Mouse (Mus musculus) regulatory T cell (primary cell): ENCODE measurements around the gene Nap1l1.
"Not testable (repeated sequence)": the region's sequence is repeated elsewhere in the genome, so short reads cannot be mapped to it uniquely, and the experiment has no call there.

Experiments used
- in situ Hi-C: fragments of 300-600 bp; cut with MboI, MseI; formaldehyde crosslinking; loops from one replicate; pipeline ENCODE4 v1.15.1; 2025; ENCODE audit warnings: high pct_unique_total_duplicates

Gene Nap1l1

GRCm38 (mm10) chr10:111476989-111477510 lies 4.0 kb downstream of the Nap1l1 start:
- in situ Hi-C loops = loop anchor here (10.0 kb wide), 1 partner anchor 252 kb away; no protein-coding TSS in a partner anchor

- in situ Hi-C loops = loop anchor here (10.0 kb wide), 1 partner anchor 255 kb away; no protein-coding TSS in a partner anchor
Observed at GRCm38 (mm10) chr10:111479599-111479998, 6.6 kb downstream of the Nap1l1 start.

GRCm38 (mm10) chr10:111482654-111483053 lies 9.6 kb downstream of the Nap1l1 start:
- in situ Hi-C loops = no loop called here

- in situ Hi-C loops = no loop called here
Observed at GRCm38 (mm10) chr10:111484079-111484478, 11.1 kb downstream of the Nap1l1 start.

- in situ Hi-C loops = no loop called here
Observed at GRCm38 (mm10) chr10:111488793-111489192, 15.8 kb downstream of the Nap1l1 start.

GRCm38 (mm10) chr10:111490079-111490478 lies 17.1 kb downstream of the Nap1l1 start:
- in situ Hi-C loops = not testable (repeated sequence)

- in situ Hi-C loops = no loop called here
Observed at GRCm38 (mm10) chr10:111495888-111496287, 22.9 kb downstream of the Nap1l1 start.

GRCm38 (mm10) chr10:111499892-111500291 lies 26.9 kb downstream of the Nap1l1 start:
- in situ Hi-C loops = loop anchor here (5.0 kb wide), 1 partner anchor 462 kb away; no protein-coding TSS in a partner anchor

- in situ Hi-C loops = loop anchor here (5.0 kb wide), 1 partner anchor 459 kb away; no protein-coding TSS in a partner anchor
Observed at GRCm38 (mm10) chr10:111503071-111503470, 30.0 kb downstream of the Nap1l1 start.

- in situ Hi-C loops = loop anchor here (5.0 kb wide), 1 partner anchor 459 kb away; no protein-coding TSS in a partner anchor
Observed at GRCm38 (mm10) chr10:111503716-111504115, 30.7 kb downstream of the Nap1l1 start.

GRCm38 (mm10) chr10:111504606-111505005 lies 31.6 kb downstream of the Nap1l1 start:
- in situ Hi-C loops = loop anchor here (5.0 kb wide), 3 partner anchors 278 to 458 kb away; no protein-coding TSS in a partner anchor

GRCm38 (mm10) chr10:111505406-111505805 lies 32.4 kb downstream of the Nap1l1 start:
- in situ Hi-C loops = loop anchor here (5.0 kb wide), 2 partner anchors 277 to 417 kb away; no protein-coding TSS in a partner anchor

- in situ Hi-C loops = loop anchor here (5.0 kb wide), 2 partner anchors 276 to 416 kb away; no protein-coding TSS in a partner anchor
Observed at GRCm38 (mm10) chr10:111506101-111506925, 33.3 kb downstream of the Nap1l1 start, which contains the start of gene Phlda1. Phlda1 (plus strand) TSS chr10:111506286.

GRCm38 (mm10) chr10:111506926-111507459 lies 34.0 kb downstream of the Nap1l1 start:
- in situ Hi-C loops = loop anchor here (5.0 kb wide), 2 partner anchors 275 to 415 kb away; no protein-coding TSS in a partner anchor

GRCm38 (mm10) chr10:111507460-111508211 lies 34.6 kb downstream of the Nap1l1 start:
- in situ Hi-C loops = loop anchor here (5.0 kb wide), 2 partner anchors 275 to 415 kb away; no protein-coding TSS in a partner anchor

GRCm38 (mm10) chr10:111508324-111509080 lies 35.5 kb downstream of the Nap1l1 start:
- in situ Hi-C loops = loop anchor here (5.0 kb wide), 2 partner anchors 274 to 414 kb away; no protein-coding TSS in a partner anchor

GRCm38 (mm10) chr10:111509103-111509784 lies 36.2 kb downstream of the Nap1l1 start:
- in situ Hi-C loops = loop anchor here (5.0 kb wide), 2 partner anchors 273 to 413 kb away; no protein-coding TSS in a partner anchor

GRCm38 (mm10) chr10:111509981-111510380 lies 37.0 kb downstream of the Nap1l1 start:
- in situ Hi-C loops = loop anchor here (5.0 kb wide), 3 partner anchors 67 to 412 kb away; no protein-coding TSS in a partner anchor

GRCm38 (mm10) chr10:111510798-111511197 lies 37.8 kb downstream of the Nap1l1 start:
- in situ Hi-C loops = loop anchor here (5.0 kb wide), 1 partner anchor 67 kb away; no protein-coding TSS in a partner anchor
